24 mouse cellular contexts compared by ENCODE assay signal in the genomic region with DNA sequence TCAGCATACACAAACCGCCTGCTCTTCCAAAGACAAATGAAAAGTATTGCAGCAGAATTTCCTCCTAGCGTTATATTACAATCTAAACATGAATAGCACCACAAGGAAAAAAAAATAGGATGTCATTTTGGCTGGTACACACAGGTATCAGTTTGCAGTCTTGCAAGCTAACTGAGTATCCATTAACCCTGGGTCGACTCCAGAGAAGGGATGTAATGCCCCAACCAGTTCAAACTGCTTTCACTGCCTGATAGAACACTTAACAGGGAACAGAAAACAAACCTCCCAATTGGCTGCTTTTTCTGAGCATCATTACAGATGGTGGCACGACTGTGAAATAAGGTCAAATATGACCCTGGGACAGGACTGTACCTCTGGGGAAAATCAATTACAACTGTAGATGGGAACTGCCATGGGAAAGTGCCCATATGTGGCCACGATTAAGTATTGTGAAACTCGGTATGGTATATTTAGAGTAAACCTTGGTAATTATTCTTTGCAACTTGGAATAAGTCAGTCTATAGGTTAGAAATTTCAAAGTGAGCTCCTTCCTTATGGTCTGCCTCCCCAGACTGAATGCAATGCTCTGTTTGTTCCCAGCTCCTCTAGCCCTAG.
A peak's percentile ranks its signal among the peaks of the same experiment; 100 is the strongest.
DNase-seq lines count a peak whose midpoint lies in the region; ATAC-seq and TF ChIP-seq lines count a peak whose summit lies in the region.
"Had no signal": no experiment of that assay in that cellular context is flagged by ENCODE, and none has a peak within 500 bp of the region (broad histone marks: within the 10 kb centered on the region; RNA-seq: fewer than 3 reads in every experiment).

No protein-coding gene starts in this region.

- H3K9me3 ChIP-seq in intestine, embryonic 15.5 days, result no peaks in the 10 kb centered on the region
- H3K9me3 ChIP-seq in intestine, postnatal 0 days (ENCODE audit: control insufficient read depth), result no peaks in the 10 kb centered on the region
- no peaks in the 10 kb centered on the region for H3K9me3 ChIP-seq in neural tube, embryonic 11.5 days (ENCODE audit: control insufficient read depth, low read length)
- no peaks in the 10 kb centered on the region for H3K9me3 ChIP-seq in kidney, postnatal 0 days (replicated peaks; ENCODE audit: low read length)
- H3K9me3 ChIP-seq: embryonic facial prominence, embryonic 12.5 days; forebrain, embryonic 12.5 days; heart, embryonic 12.5 days; hindbrain, embryonic 10.5 days; limb, embryonic 12.5 days had no signal

- H3K9ac ChIP-seq in intestine, embryonic 15.5 days, result no peak overlapping the region
- no peak overlapping the region for H3K9ac ChIP-seq in intestine, postnatal 0 days (ENCODE audit: low read depth, low read length)
- H3K9ac ChIP-seq in neural tube, embryonic 11.5 days (ENCODE audit: low read length), result no peak overlapping the region
- no peak overlapping the region for H3K9ac ChIP-seq in kidney, postnatal 0 days (ENCODE audit: low read depth, low read length)
- H3K9ac ChIP-seq: embryonic facial prominence, embryonic 12.5 days; forebrain, embryonic 12.5 days; heart, embryonic 12.5 days; limb, embryonic 12.5 days; liver, postnatal 0 days had no signal

- peak; percentile 40 for DNase-seq in embryo, embryonic 11 days
- no peak for DNase-seq in embryo, embryonic 9.5 days (ENCODE audit: extremely low spot score)
- peak; percentile 15 for DNase-seq in neural tube, embryonic 11.5 days (ENCODE audit: low spot score)
- no peak for DNase-seq in neural tube, embryonic 10.5 days (ENCODE audit: extremely low spot score, low spot score)
- peak; percentile 49 for DNase-seq in kidney, postnatal 0 days (ENCODE audit: low spot score)
- DNase-seq in urinary bladder, adult 18-20 months (ENCODE audit: low spot score in 2 of 2), result no peak
- DNase-seq: adrenal gland, postnatal 14 days; cerebellum, postnatal 25 days; heart, postnatal 10 days; liver, postnatal 0 days; right cerebral cortex, postnatal 14 days; thymus, postnatal 25 days had no signal

- H3K4me3 ChIP-seq in intestine, embryonic 15.5 days (replicated peaks), result no peak overlapping the region
- no peak overlapping the region for H3K4me3 ChIP-seq in intestine, postnatal 0 days (ENCODE audit: low read depth, low read length)
- H3K4me3 ChIP-seq in neural tube, embryonic 11.5 days (ENCODE audit: low read depth, low read length), result no peak overlapping the region
- H3K4me3 ChIP-seq in kidney, postnatal 0 days (replicated peaks; ENCODE audit: low read depth, low read length), result no peak overlapping the region
- H3K4me3 ChIP-seq: embryonic facial prominence, embryonic 12.5 days; erythroblast, embryonic 14.5 days; forebrain, embryonic 12.5 days; heart, embryonic 12.5 days; hindbrain, embryonic 10.5 days; limb, embryonic 12.5 days had no signal

- H3K27me3 ChIP-seq in intestine, embryonic 15.5 days (replicated peaks), result no peaks in the 10 kb centered on the region
- H3K27me3 ChIP-seq in intestine, postnatal 0 days (replicated peaks; ENCODE audit: control insufficient read depth, insufficient read depth, low read length), result no peaks in the 10 kb centered on the region
- no peaks in the 10 kb centered on the region for H3K27me3 ChIP-seq in neural tube, embryonic 11.5 days (ENCODE audit: control insufficient read depth, insufficient read depth, low read length)
- no peaks in the 10 kb centered on the region for H3K27me3 ChIP-seq in kidney, postnatal 0 days (ENCODE audit: insufficient read depth, low read length)
- H3K27me3 ChIP-seq: embryonic facial prominence, embryonic 12.5 days; heart, embryonic 12.5 days; limb, embryonic 12.5 days had no signal

- ATAC-seq in intestine, embryonic 15.5 days, result peak; percentile 39; the same call in 1 of the 2 replicates
- no peak for ATAC-seq in intestine, postnatal 0 days
- no peak for ATAC-seq in neural tube, embryonic 11.5 days (ENCODE audit: insufficient read depth, low FRiP score, low TSS enrichment)
- no peak for ATAC-seq in kidney, postnatal 0 days (replicated peaks; ENCODE audit: low FRiP score, low read depth)
- ATAC-seq: hindbrain, embryonic 16.5 days; liver, postnatal 0 days had no signal

- no peak overlapping the region for H3K27ac ChIP-seq in intestine, embryonic 15.5 days
- H3K27ac ChIP-seq in intestine, postnatal 0 days (ENCODE audit: low read depth, low read length), result no peak overlapping the region
- no peak overlapping the region for H3K27ac ChIP-seq in neural tube, embryonic 11.5 days (ENCODE audit: low read depth, low read length)
- no peak overlapping the region for H3K27ac ChIP-seq in kidney, postnatal 0 days
- H3K27ac ChIP-seq: embryonic facial prominence, embryonic 12.5 days; forebrain, embryonic 12.5 days; hindbrain, embryonic 10.5 days; limb, embryonic 12.5 days; macrophage had no signal

- 67% methylated on average over 6 of the region's 6 CpGs for WGBS in intestine, embryonic 15.5 days
- WGBS in intestine, postnatal 0 days, result 70% methylated on average over 6 of the region's 6 CpGs
- 64% methylated on average over 6 of the region's 6 CpGs for WGBS in neural tube, embryonic 11.5 days
- 42% methylated on average over 6 of the region's 6 CpGs for WGBS in kidney, postnatal 0 days

- H3K4me1 ChIP-seq in intestine, embryonic 15.5 days (replicated peaks), result no peaks in the 10 kb centered on the region
- H3K4me1 ChIP-seq in intestine, postnatal 0 days (replicated peaks; ENCODE audit: control insufficient read depth, insufficient read depth, low read length), result no peaks in the 10 kb centered on the region
- no peaks in the 10 kb centered on the region for H3K4me1 ChIP-seq in neural tube, embryonic 11.5 days (ENCODE audit: control insufficient read depth, insufficient read depth, low read length)
- H3K4me1 ChIP-seq in kidney, postnatal 0 days (replicated peaks; ENCODE audit: insufficient read depth, low read length), result no peaks in the 10 kb centered on the region

- H3K36me3 ChIP-seq in intestine, embryonic 15.5 days, result no peaks in the 10 kb centered on the region
- no peaks in the 10 kb centered on the region for H3K36me3 ChIP-seq in intestine, postnatal 0 days (ENCODE audit: control insufficient read depth, insufficient read depth)
- H3K36me3 ChIP-seq in neural tube, embryonic 11.5 days (ENCODE audit: control insufficient read depth, insufficient read depth, low read length), result no peaks in the 10 kb centered on the region
- H3K36me3 ChIP-seq in kidney, postnatal 0 days (ENCODE audit: insufficient read depth, low read length), result no peaks in the 10 kb centered on the region
- H3K36me3 ChIP-seq: embryonic facial prominence, embryonic 12.5 days; forebrain, embryonic 12.5 days; heart, embryonic 12.5 days; hindbrain, embryonic 10.5 days; limb, embryonic 12.5 days had no signal

- no peak for TF ChIP-seq CTCF in intestine, postnatal 0 days (IDR thresholded peaks at IDR 0.05; ENCODE audit: low read depth)
- TF ChIP-seq CTCF in kidney, postnatal 0 days (IDR thresholded peaks at IDR 0.05; ENCODE audit: low read depth), result no peak

- no peak overlapping the region for H3K4me2 ChIP-seq in intestine, embryonic 15.5 days (replicated peaks)
- H3K4me2 ChIP-seq in intestine, postnatal 0 days (replicated peaks; ENCODE audit: low read depth), result no peak overlapping the region
- H3K4me2 ChIP-seq in neural tube, embryonic 11.5 days (ENCODE audit: low read depth), result no peak overlapping the region
- H3K4me2 ChIP-seq in kidney, postnatal 0 days (ENCODE audit: low read length), result no peak overlapping the region
- H3K4me2 ChIP-seq: embryonic facial prominence, embryonic 12.5 days; forebrain, embryonic 12.5 days; heart, embryonic 12.5 days; limb, embryonic 12.5 days; liver, embryonic 11.5 days; midbrain, embryonic 11.5 days had no signal

Comparison
In these comparisons a context has a peak if more than half of its experiments do, and no peak if none do; other contexts are left out.
1. DNase-seq: peak in embryo, embryonic 11 days (single experiment), neural tube, embryonic 11.5 days (single experiment) and kidney, postnatal 0 days (single experiment); none in embryo, embryonic 9.5 days (single experiment), neural tube, embryonic 10.5 days (single experiment) and urinary bladder, adult 18-20 months (0 of 2).